ENCODE assay signal across 8 mouse cellular contexts in genomic region chr13:45964853-45965593, GRCm38 (mm10). TPM values are rescaled to one million over a fixed set of nuclear protein-coding genes. Genes with fewer than 3 reads are reported as not detected.
DNase-seq lines count a peak whose midpoint lies in the region; ATAC-seq lines count a peak whose summit lies in the region.

Gene Atxn1 (minus strand): TSS chr13:45965008.

- peak within 1 kb of the TSS; percentile 77 for H3K4me2 ChIP-seq in hindbrain, embryonic 11.5 days (replicated peaks; ENCODE audit: low read depth, low read length)

- peak; percentile 94 for DNase-seq in NIH3T3 (ENCODE audit: low read depth)
- DNase-seq in cerebellum, adult 9-11 months, result peak; percentile 89
- peak; percentile 64 to 68 for DNase-seq in frontal cortex, postnatal 10 days (ENCODE audit: low spot score in 2 of 2)
- DNase-seq in hindbrain, embryonic 11.5 days (ENCODE audit: low spot score), result peak; percentile 80
- DNase-seq in layer of hippocampus, postnatal 36 days, result peak; percentile 51 to 54
- DNase-seq in right cerebral cortex, adult 18-20 months, result peak; percentile 71
- peak; percentile 80 for DNase-seq in urinary bladder, adult 2 months (ENCODE audit: low spot score)

- H3K27ac ChIP-seq in hindbrain, embryonic 11.5 days (ENCODE audit: low read depth, low read length), result peak within 1 kb of the TSS; percentile 92
- peak within 1 kb of the TSS; percentile 77 for H3K27ac ChIP-seq in macrophage

- H3K4me1 ChIP-seq in hindbrain, embryonic 11.5 days (replicated peaks; ENCODE audit: control insufficient read depth, insufficient read depth, low read length), result 0 out of 2 replicates have a peak, but pooled peaks cover 5% of the 10 kb centered on the region

- H3K27me3 ChIP-seq in hindbrain, embryonic 11.5 days (ENCODE audit: control insufficient read depth, insufficient read depth, low read length), result peaks cover 9% of the 10 kb centered on the region; the same call in 1 of the 2 replicates

- peaks cover 30% of the 10 kb centered on the region for H3K79me2 ChIP-seq in macrophage (ENCODE audit: inconsistent target)

- no peaks in the 10 kb centered on the region for H3K9me3 ChIP-seq in hindbrain, embryonic 11.5 days (ENCODE audit: control insufficient read depth, low read length)

- peak; percentile 76 for ATAC-seq in hindbrain, embryonic 11.5 days (ENCODE audit: low FRiP score)

- peak within 1 kb of the TSS; percentile 81 for H3K9ac ChIP-seq in hindbrain, embryonic 11.5 days (ENCODE audit: low read depth, low read length)

- peak within 1 kb of the TSS; percentile 80 for H3K4me3 ChIP-seq in hindbrain, embryonic 11.5 days (ENCODE audit: low read depth, low read length)
- H3K4me3 ChIP-seq in macrophage (ENCODE audit: inconsistent target), result peak within 1 kb of the TSS; percentile 77

- WGBS in hindbrain, embryonic 11.5 days, result 0% methylated on average over 45 of the region's 53 CpGs
- under 1% methylated on average over 30 of the region's 53 CpGs for WGBS in macrophage (ENCODE audit: missing documents)

- H3K36me3 ChIP-seq in hindbrain, embryonic 11.5 days (ENCODE audit: control insufficient read depth, insufficient read depth, low read length), result no peaks in the 10 kb centered on the region
- H3K36me3 ChIP-seq in macrophage (ENCODE audit: inconsistent target), result no peaks in the 10 kb centered on the region

RNA-seq across cellular contexts. Expression of gene Atxn1, which starts in this region (rescaled TPM):
- polyA plus RNA-seq in hindbrain, embryonic 11.5 days (2014; fragmentation: Nextera tagmentation; extraction: Ambion mirVana), result 1.5 and 3.2 TPM in 2 replicates
- total RNA-seq in layer of hippocampus, postnatal 36 days (2021), result 100 to 1,000 TPM; 126 to 156 TPM
- total RNA-seq in macrophage (2018; cell fraction: chromatin; rRNA removed), result 100 to 1,000 TPM; 108 to 197 (median 141) TPM
- total RNA-seq in macrophage (2018; cell fraction: cytosol; rRNA removed), result 10 to 100 TPM; 21.4 to 49.6 (median 36.0) TPM
- total RNA-seq in macrophage (2018; cell fraction: nucleus; rRNA removed), result 100 to 1,000 TPM in 15 of 26 experiments, 10 to 100 TPM in 11; 58.4 to 174 (median 115) TPM
- 8.4 to 12.2 TPM (median 10.8 TPM) in 3 replicates for polyA plus RNA-seq in macrophage (2018)
- polyA plus RNA-seq in urinary bladder, adult 2 months (2012; rRNA removed), result 12.4 and 17.5 TPM in 2 replicates

Comparison
In these comparisons a context has a peak if more than half of its experiments do, and no peak if none do; other contexts are left out.
1. Peak in every context shown above with its lines: DNase-seq, ATAC-seq, H3K4me3 ChIP-seq and H3K27ac ChIP-seq.